Mouse (Mus musculus): ENCODE measurements around the gene Rasl2-9. TPM values are rescaled to one million over a fixed set of nuclear protein-coding genes. Genes with fewer than 3 reads are reported as not detected.

The Rasl2-9 gene
- polyA plus RNA-seq, 1 experiment from 2014 or later: 0.40 TPM

GRCm38 (mm10) chr7:5099796-5100195 lies 26.0 kb downstream of the Rasl2-9 start:
- Histone ChIP-seq H3K4me1 (ENCODE audit: control insufficient read depth, insufficient read depth, low read length) (no peaks in the 10 kb centered on the region), H3K9ac (ENCODE audit: low read length) (no peak overlapping the region), H3K27ac (ENCODE audit: low read length) (no peak overlapping the region), H3K27me3 (ENCODE audit: control insufficient read depth, insufficient read depth, low read length) (no peaks in the 10 kb centered on the region), H3K9me3 (replicated peaks; ENCODE audit: control insufficient read depth, low read length) (no peaks in the 10 kb centered on the region), H3K4me3 (replicated peaks; ENCODE audit: low read length) (no peak overlapping the region), H3K4me2 (ENCODE audit: low read depth, low read length) (no peak overlapping the region), H3K36me3 (ENCODE audit: control insufficient read depth, insufficient read depth, low read length) (peaks cover 25% of the 10 kb centered on the region)
- WGBS: 73% methylated on average over 3 of the region's 3 CpGs
- no peak for ATAC-seq (ENCODE audit: insufficient read depth, low FRiP score)

GRCm38 (mm10) chr7:5098769-5099168 lies 27.0 kb downstream of the Rasl2-9 start:
- 87% methylated on average over 5 of the region's 5 CpGs for WGBS
- peaks cover 25% of the 10 kb centered on the region for H3K36me3 ChIP-seq (ENCODE audit: control insufficient read depth, insufficient read depth, low read length)
- no peak for ATAC-seq (ENCODE audit: insufficient read depth, low FRiP score)
- H3K27me3 ChIP-seq (ENCODE audit: control insufficient read depth, insufficient read depth, low read length): no peaks in the 10 kb centered on the region
- H3K4me1 ChIP-seq (ENCODE audit: control insufficient read depth, insufficient read depth, low read length): no peaks in the 10 kb centered on the region
- H3K27ac ChIP-seq (ENCODE audit: low read length): no peak overlapping the region
- H3K4me2 ChIP-seq (ENCODE audit: low read depth, low read length): no peak overlapping the region
- H3K4me3 ChIP-seq (replicated peaks; ENCODE audit: low read length): no peak overlapping the region
- no peak overlapping the region for H3K9ac ChIP-seq (ENCODE audit: low read length)
- H3K9me3 ChIP-seq (replicated peaks; ENCODE audit: control insufficient read depth, low read length): no peaks in the 10 kb centered on the region

GRCm38 (mm10) chr7:5092831-5093510 lies 32.8 kb downstream of the Rasl2-9 start:
- H3K27ac ChIP-seq (ENCODE audit: low read length): no peak overlapping the region
- H3K27me3 ChIP-seq (ENCODE audit: control insufficient read depth, insufficient read depth, low read length): no peaks in the 10 kb centered on the region
- no peak overlapping the region for H3K4me2 ChIP-seq (ENCODE audit: low read depth, low read length)
- peaks cover 17% of the 10 kb centered on the region for H3K36me3 ChIP-seq (ENCODE audit: control insufficient read depth, insufficient read depth, low read length)
- H3K4me1 ChIP-seq (ENCODE audit: control insufficient read depth, insufficient read depth, low read length): no peaks in the 10 kb centered on the region
- no peak overlapping the region for H3K9ac ChIP-seq (ENCODE audit: low read length)
- H3K4me3 ChIP-seq (replicated peaks; ENCODE audit: low read length): no peak overlapping the region
- 82% methylated on average over 21 of the region's 21 CpGs for WGBS
- ATAC-seq (ENCODE audit: insufficient read depth, low FRiP score): no peak; the same call in 1 of the 2 replicates
- H3K9me3 ChIP-seq (replicated peaks; ENCODE audit: control insufficient read depth, low read length): no peaks in the 10 kb centered on the region

- H3K27ac ChIP-seq (ENCODE audit: low read length): no peak overlapping the region
- peaks cover 11% of the 10 kb centered on the region for H3K36me3 ChIP-seq (ENCODE audit: control insufficient read depth, insufficient read depth, low read length)
- H3K9ac ChIP-seq (ENCODE audit: low read length): no peak overlapping the region
- no peak overlapping the region for H3K4me3 ChIP-seq (replicated peaks; ENCODE audit: low read length)
- no peak overlapping the region for H3K4me2 ChIP-seq (ENCODE audit: low read depth, low read length)
- H3K27me3 ChIP-seq (ENCODE audit: control insufficient read depth, insufficient read depth, low read length): no peaks in the 10 kb centered on the region
- H3K4me1 ChIP-seq (ENCODE audit: control insufficient read depth, insufficient read depth, low read length): no peaks in the 10 kb centered on the region
- H3K9me3 ChIP-seq (replicated peaks; ENCODE audit: control insufficient read depth, low read length): no peaks in the 10 kb centered on the region
- ATAC-seq (ENCODE audit: insufficient read depth, low FRiP score): no peak
- 78% methylated on average over 6 of the region's 6 CpGs for WGBS
Measured at GRCm38 (mm10) chr7:5092381-5092780, 33.4 kb downstream of the Rasl2-9 start.

- peaks cover 10% of the 10 kb centered on the region for H3K36me3 ChIP-seq (ENCODE audit: control insufficient read depth, insufficient read depth, low read length)
- H3K27ac ChIP-seq (ENCODE audit: low read length): no peak overlapping the region
Measured at GRCm38 (mm10) chr7:5091008-5091728, 34.6 kb downstream of the Rasl2-9 start.

GRCm38 (mm10) chr7:5089853-5090252 lies 35.9 kb downstream of the Rasl2-9 start:
- no peaks in the 10 kb centered on the region; the same call in 1 of the 2 replicates for H3K36me3 ChIP-seq (ENCODE audit: control insufficient read depth, insufficient read depth, low read length)
- 93% methylated on average over 15 of the region's 15 CpGs for WGBS
- no peaks in the 10 kb centered on the region for H3K9me3 ChIP-seq (replicated peaks; ENCODE audit: control insufficient read depth, low read length)
- no peak overlapping the region for H3K4me3 ChIP-seq (replicated peaks; ENCODE audit: low read length)
- no peak overlapping the region for H3K27ac ChIP-seq (ENCODE audit: low read length)
- no peak overlapping the region for H3K4me2 ChIP-seq (ENCODE audit: low read depth, low read length)
- ATAC-seq (ENCODE audit: insufficient read depth, low FRiP score): no peak
- H3K9ac ChIP-seq (ENCODE audit: low read length): no peak overlapping the region
- H3K27me3 ChIP-seq (ENCODE audit: control insufficient read depth, insufficient read depth, low read length): no peaks in the 10 kb centered on the region
- H3K4me1 ChIP-seq (ENCODE audit: control insufficient read depth, insufficient read depth, low read length): no peaks in the 10 kb centered on the region

More at GRCm38 (mm10) chr7:5091008-5091728, 34.6 kb downstream of the Rasl2-9 start:
- Histone ChIP-seq H3K9ac (ENCODE audit: low read length) (no peak overlapping the region), H3K4me1 (ENCODE audit: control insufficient read depth, insufficient read depth, low read length) (no peaks in the 10 kb centered on the region), H3K27me3 (ENCODE audit: control insufficient read depth, insufficient read depth, low read length) (no peaks in the 10 kb centered on the region), H3K4me2 (ENCODE audit: low read depth, low read length) (no peak overlapping the region), H3K9me3 (replicated peaks; ENCODE audit: control insufficient read depth, low read length) (no peaks in the 10 kb centered on the region), H3K4me3 (replicated peaks; ENCODE audit: low read length) (no peak overlapping the region)
- WGBS: 88% methylated on average over 15 of the region's 15 CpGs
- ATAC-seq (ENCODE audit: insufficient read depth, low FRiP score): no peak

- H3K27me3 ChIP-seq (ENCODE audit: control insufficient read depth, insufficient read depth, low read length): no peaks in the 10 kb centered on the region
- H3K9me3 ChIP-seq (replicated peaks; ENCODE audit: control insufficient read depth, low read length): no peaks in the 10 kb centered on the region
- no peak overlapping the region for H3K4me3 ChIP-seq (replicated peaks; ENCODE audit: low read length)
- H3K4me2 ChIP-seq (ENCODE audit: low read depth, low read length): no peak overlapping the region
- 0 out of 2 replicates have a peak, but pooled peaks have one; percentile 34 for ATAC-seq (ENCODE audit: insufficient read depth, low FRiP score)
- 70% methylated on average over 4 of the region's 4 CpGs for WGBS
- H3K27ac ChIP-seq (ENCODE audit: low read length): no peak overlapping the region
- H3K4me1 ChIP-seq (ENCODE audit: control insufficient read depth, insufficient read depth, low read length): peaks cover 7% of the 10 kb centered on the region; the same call in 1 of the 2 replicates
- no peak overlapping the region for H3K9ac ChIP-seq (ENCODE audit: low read length)
- peaks cover 7% of the 10 kb centered on the region for H3K36me3 ChIP-seq (ENCODE audit: control insufficient read depth, insufficient read depth, low read length)
Measured at GRCm38 (mm10) chr7:5087886-5088285, 37.9 kb downstream of the Rasl2-9 start.

- peaks cover 7% of the 10 kb centered on the region; the same call in 1 of the 2 replicates for H3K36me3 ChIP-seq (ENCODE audit: control insufficient read depth, insufficient read depth, low read length)
- H3K9me3 ChIP-seq (replicated peaks; ENCODE audit: control insufficient read depth, low read length): no peaks in the 10 kb centered on the region
- no peak overlapping the region for H3K27ac ChIP-seq (ENCODE audit: low read length)
- H3K27me3 ChIP-seq (ENCODE audit: control insufficient read depth, insufficient read depth, low read length): no peaks in the 10 kb centered on the region
- no peak for ATAC-seq (ENCODE audit: insufficient read depth, low FRiP score)
- H3K4me3 ChIP-seq (replicated peaks; ENCODE audit: low read length): no peak overlapping the region
- H3K4me1 ChIP-seq (ENCODE audit: control insufficient read depth, insufficient read depth, low read length): peaks cover 13% of the 10 kb centered on the region; the same call in 1 of the 2 replicates
- H3K9ac ChIP-seq (ENCODE audit: low read length): no peak overlapping the region
- H3K4me2 ChIP-seq (ENCODE audit: low read depth, low read length): no peak overlapping the region
- 71% methylated on average over 5 of the region's 5 CpGs for WGBS
Measured at GRCm38 (mm10) chr7:5086921-5087440, 38.8 kb downstream of the Rasl2-9 start.

- 93% methylated on average over 1 of the region's 1 CpGs for WGBS
- no peaks in the 10 kb centered on the region for H3K27me3 ChIP-seq (ENCODE audit: control insufficient read depth, insufficient read depth, low read length)
- no peak overlapping the region for H3K9ac ChIP-seq (ENCODE audit: low read length)
- no peaks in the 10 kb centered on the region for H3K9me3 ChIP-seq (replicated peaks; ENCODE audit: control insufficient read depth, low read length)
- no peak overlapping the region for H3K27ac ChIP-seq (ENCODE audit: low read length)
- H3K36me3 ChIP-seq (ENCODE audit: control insufficient read depth, insufficient read depth, low read length): peaks cover 7% of the 10 kb centered on the region; the same call in 1 of the 2 replicates
- peaks cover 21% of the 10 kb centered on the region; the same call in 1 of the 2 replicates for H3K4me1 ChIP-seq (ENCODE audit: control insufficient read depth, insufficient read depth, low read length)
- H3K4me3 ChIP-seq (replicated peaks; ENCODE audit: low read length): no peak overlapping the region
- no peak for ATAC-seq (ENCODE audit: insufficient read depth, low FRiP score)
- no peak overlapping the region for H3K4me2 ChIP-seq (ENCODE audit: low read depth, low read length)
Measured at GRCm38 (mm10) chr7:5085512-5085911, 40.2 kb downstream of the Rasl2-9 start.

Measured in stomach, embryonic 16.5 days (tissue).